Mouse (Mus musculus) bone marrow, adult 2 months (tissue): ENCODE data around the gene Rtn1.

ENCODE experiments used
- CTCF ChIP-seq: fragments of 200-500 bp; IDR thresholded peaks from 2 replicates; pipeline ENCODE4 v1.5.1; 2011; ENCODE audit warnings: low read length, control low read depth; ENCODE audit not compliant: control insufficient read depth, insufficient read depth
- POLR2A ChIP-seq: fragments of 200-500 bp; IDR thresholded peaks from 2 replicates; pipeline ENCODE4 v1.6.1; 2011; ENCODE audit warnings: low read depth, mild to moderate bottlenecking, control low read depth, low read length, borderline replicate concordance; ENCODE audit not compliant: control insufficient read depth

GRCm38 (mm10) chr12:72376309-72376708, 32.5 kb downstream of the Rtn1 start:
- no peak for TF ChIP-seq CTCF
- TF ChIP-seq POLR2A: no peak
